Mouse (Mus musculus): ENCODE measurements at regions not wholly inside any gene's neighbourhood (a gene's known extent, or its start where the extent isn't known, plus 50 kb on each side); places are given as distances from the start of the nearest gene placed in this dataset.

DNA sequence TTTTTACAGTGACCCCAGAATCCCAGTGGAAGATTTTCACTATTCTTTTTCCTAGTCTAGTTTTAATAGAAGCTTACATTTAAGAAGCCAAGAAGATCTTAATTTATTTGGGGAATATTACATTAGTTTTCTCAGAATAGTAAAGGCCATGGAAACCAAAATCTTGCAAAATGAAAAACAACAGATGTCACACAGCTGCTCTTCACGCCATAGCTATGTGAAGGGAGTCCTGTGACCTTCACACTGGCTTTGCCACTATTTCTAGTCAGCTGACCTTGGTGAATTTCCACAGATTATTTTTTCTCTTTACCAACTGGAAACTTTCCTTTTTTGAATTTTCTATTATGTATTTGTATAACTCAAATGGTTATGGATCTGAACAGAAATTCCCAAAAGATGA, 542.1 kb upstream of the Rgmb start:
- TF ChIP-seq CTCF (IDR thresholded peaks at IDR 0.05; ENCODE audit: low read depth, low read length) (no peak), POLR2A (IDR thresholded peaks at IDR 0.05; ENCODE audit: borderline replicate concordance, low read depth, low read length) (no peak)
